Mouse (Mus musculus) adrenal gland, postnatal 4 days (tissue): Measurements from ENCODE around the gene Ppp4r2. TPM values are rescaled to one million over a fixed set of nuclear protein-coding genes. Genes with fewer than 3 reads are reported as not detected.
"Not testable (repeated sequence)": the region's sequence is repeated elsewhere in the genome, so short reads cannot be mapped to it uniquely, and the experiment has no call there.

ENCODE experiments used
- DNase-seq, 2 experiments: peaks; one replicate each; pipeline ENCODE4 v3.0.0; 2021 to 2022; ENCODE audit warnings: low spot score in 2 of 2, mixed read lengths in 2 of 2
- total RNA-seq, 2 experiments: library from RNA; stranded (reverse); gene quantifications; 2 replicates each; pipeline ENCODE4 v1.2.3; 2021

Ppp4r2 gene
- total RNA-seq, 2 experiments from 2014 or later = 69.7 to 74.9 TPM

GRCm38 (mm10) chr6:100829770-100830169 is 3.7 kb upstream of the Ppp4r2 start:
- no peak for DNase-seq

DNA sequence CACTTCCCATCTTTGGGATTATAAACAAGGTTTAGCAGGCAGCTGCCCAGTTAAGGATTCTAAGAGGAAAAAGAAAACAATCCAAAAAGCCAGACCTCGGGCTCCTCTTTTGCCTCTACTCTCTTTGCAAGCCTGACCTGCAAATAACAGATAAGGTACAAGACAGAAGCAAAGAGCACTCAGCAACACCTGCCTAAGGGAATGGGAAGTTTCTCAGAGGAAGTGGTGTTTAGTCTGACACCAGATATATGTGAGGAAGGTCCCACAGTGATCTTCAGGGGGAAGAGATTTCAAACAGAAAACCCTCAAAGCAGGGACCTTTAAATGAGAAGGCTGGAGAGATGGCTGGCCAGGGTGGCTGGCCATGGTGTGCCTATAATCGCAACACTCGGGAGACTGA is 2.2 kb upstream of the Ppp4r2 start:
- no peak for DNase-seq

GRCm38 (mm10) chr6:100831751-100832150 is 1.7 kb upstream of the Ppp4r2 start:
- DNase-seq = no peak

DNA sequence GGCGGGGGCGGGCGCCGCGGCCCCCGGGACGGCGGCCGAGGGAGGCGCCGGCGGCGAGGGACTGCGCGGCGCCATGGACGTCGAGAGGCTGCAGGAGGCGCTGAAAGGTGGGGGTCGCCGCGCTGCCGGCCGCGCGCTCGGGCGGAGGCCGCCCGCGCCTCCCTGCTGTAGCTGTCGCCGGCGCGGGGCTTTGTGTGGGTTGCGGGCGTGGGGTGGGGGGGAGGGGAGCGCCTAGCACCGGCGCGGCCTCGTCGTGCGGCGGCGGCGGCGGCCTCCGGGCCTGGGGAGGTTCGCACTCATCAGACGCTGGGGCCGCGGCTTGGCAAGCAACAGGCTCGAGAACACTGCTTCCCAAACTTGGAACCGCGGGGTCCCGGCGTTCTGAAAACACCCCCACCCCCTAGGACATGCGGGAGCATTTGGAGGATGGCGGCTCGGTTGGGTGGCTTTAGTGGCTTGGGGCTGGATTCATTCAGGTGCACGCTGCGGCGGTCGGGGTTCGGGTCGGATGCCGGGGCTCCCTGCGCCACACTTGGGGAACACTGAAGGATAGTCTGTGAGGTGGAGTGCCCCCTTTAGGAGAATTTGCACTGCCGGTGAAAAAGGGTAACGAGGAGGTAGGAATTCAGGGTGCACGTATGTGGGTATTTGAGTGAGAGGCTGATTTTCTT is 524 bp downstream of the Ppp4r2 start:
- peak; percentile 16 to 19 for DNase-seq

GRCm38 (mm10) chr6:100834489-100835160 is 1.2 kb downstream of the Ppp4r2 start:
- DNase-seq = no peak

DNA sequence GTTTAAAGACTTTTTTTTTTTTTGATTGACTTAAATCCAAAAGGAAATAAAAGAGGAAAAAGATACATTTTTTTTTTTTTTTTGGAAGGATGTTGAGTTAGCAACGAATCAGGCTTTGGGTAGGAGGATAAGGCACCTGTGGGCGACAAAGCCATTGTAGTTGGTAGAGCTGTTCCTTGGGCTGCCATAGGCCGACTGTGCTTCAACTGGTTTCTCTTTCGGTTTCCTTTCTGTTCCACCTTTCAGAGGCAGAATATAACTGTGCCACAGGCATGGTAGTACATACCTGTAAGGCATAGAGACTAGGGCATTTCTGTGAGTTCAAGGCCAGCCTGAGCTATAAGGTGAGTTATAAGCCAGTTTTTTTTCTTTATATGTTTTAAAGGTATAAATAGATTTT is 11.6 kb downstream of the Ppp4r2 start:
- no peak for DNase-seq

DNA sequence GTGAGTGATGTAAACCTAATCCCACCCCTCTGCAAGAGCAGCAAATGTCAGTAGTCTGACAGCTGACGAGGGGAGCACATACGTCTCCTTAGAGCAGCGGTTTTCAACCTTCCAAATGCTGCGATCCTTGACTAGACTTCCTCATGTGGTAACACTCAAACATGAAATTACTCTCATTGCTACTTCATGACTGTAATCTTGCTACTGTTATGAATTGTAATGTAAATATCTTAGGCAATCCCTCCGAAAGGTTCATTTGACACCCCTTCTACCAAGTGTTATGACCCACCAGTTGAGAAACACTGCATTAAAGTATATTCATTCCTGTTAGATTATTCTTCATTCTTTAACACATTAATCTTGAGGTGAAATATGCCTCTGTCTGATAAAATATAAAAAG is 13.8 kb downstream of the Ppp4r2 start:
- DNase-seq = no peak

DNA sequence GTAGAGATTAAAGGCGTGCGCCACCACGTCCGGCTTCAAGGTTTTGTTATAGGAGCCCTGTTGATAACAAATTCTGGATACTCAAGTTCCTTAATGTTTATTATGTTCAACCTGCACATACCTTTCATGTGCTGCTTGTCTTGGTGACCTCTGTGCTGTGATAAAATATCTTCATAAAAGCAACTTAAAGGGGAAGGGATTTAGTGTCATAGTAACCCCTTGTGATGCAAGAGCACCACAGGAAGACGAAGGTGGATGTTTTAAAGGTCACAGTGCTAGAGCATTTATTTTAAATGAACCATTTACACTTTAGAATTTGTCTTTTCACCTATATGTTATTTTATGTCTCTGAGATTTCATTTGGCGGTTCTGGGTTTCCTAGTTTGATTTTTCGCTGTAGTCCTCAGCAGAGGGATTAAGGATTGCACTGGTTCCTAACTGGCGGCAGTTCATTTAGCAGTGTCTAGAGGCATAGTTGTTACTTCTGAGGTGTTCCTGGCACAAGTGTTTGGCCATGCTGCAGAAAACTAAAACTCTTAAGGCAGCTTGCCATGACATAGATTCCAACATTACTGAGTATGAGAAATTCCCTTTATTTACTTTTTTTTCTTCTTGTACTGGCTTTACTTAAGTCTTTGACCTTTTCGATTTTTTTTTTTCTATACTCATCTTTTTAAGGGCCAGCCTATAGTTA is 15.4 kb downstream of the Ppp4r2 start:
- no peak for DNase-seq

DNA sequence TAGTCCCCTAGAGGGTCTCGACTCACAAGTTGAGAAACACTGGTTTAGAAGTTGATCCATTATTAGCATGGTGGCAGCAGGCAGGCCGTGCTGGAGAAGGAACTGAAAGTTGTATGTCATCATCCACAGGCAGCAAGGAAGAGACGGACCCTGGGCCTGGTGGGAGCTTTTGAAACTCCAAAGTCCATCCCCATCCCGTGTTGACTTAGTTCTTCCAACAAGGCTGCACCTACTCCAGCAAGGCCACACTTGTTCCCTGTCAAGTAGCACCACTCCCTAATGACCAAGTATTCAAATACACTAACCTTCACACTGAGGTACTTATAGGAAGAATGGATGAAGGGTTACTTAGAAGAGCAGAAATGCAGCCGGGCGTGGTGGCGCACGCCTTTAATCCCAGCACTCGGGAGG is 17.3 kb downstream of the Ppp4r2 start:
- no peak for DNase-seq

DNA sequence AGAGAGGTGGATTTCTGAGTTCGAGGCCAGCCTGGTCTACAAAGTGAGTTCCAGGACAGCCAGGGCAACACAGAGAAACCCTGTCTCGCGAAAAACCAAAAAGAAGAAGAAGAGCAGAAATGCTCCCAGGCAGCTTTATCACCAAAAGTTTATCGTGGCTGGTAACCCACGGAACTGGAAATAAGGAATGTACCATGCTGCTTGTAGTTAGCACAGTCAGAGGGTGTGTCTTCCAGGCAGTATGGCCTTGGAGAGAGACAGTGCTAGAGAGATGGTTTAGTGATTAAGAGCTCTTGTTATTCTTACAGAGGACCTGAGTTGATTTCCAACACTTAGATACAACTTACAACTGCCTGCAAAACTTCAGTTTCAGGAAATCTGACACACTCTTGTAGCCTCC is 17.7 kb downstream of the Ppp4r2 start:
- DNase-seq = no peak

DNA sequence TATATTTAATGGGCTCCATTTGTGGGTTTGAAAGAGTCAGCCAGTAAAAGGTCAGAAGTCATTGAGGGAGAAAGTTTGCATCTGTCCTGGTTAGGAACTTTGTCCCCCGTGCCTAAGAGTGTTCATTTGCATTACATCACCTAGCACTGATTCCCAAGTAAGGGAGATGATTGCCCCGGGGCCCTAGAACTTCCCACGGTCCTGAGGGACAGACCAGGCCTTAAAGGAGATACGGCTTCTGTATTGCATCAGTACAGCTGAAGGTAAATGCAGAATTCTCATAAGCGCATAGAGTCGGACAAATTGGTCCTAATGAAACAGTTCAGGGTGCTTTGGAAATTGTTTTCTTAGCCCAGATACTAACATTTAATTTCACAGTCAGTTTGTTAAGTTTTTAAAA is 31.9 kb downstream of the Ppp4r2 start:
- no peak for DNase-seq

DNA sequence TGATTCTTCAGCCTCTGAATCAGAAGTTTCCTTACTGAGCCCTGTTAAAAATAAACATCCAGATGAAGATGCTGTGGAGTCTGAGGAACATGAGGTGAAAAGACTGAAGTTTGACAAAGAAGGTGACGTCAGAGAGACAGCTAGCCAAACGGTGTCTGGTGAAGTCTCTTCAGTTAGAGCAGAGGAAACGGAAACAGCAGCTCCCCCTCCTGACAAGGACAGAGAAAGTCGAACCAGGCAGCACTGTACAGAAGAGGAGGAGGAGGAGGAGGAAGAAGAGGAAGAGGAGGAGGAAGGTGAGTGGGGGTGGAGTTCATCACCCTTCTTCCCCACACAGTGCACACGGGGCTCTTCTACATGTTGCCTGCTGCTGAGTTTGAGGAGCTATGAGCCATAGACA is 32.4 kb downstream of the Ppp4r2 start:
- DNase-seq = not testable (repeated sequence)

GRCm38 (mm10) chr6:100866246-100866645 is 32.8 kb downstream of the Ppp4r2 start:
- not testable (repeated sequence) for DNase-seq

- no peak for DNase-seq
Observed at GRCm38 (mm10) chr6:100868863-100869262, 35.4 kb downstream of the Ppp4r2 start.

- DNase-seq = no peak
Observed at GRCm38 (mm10) chr6:100869909-100870308, 36.5 kb downstream of the Ppp4r2 start.

- DNase-seq = no peak
Observed at GRCm38 (mm10) chr6:100873191-100873590, 39.8 kb downstream of the Ppp4r2 start.

DNA sequence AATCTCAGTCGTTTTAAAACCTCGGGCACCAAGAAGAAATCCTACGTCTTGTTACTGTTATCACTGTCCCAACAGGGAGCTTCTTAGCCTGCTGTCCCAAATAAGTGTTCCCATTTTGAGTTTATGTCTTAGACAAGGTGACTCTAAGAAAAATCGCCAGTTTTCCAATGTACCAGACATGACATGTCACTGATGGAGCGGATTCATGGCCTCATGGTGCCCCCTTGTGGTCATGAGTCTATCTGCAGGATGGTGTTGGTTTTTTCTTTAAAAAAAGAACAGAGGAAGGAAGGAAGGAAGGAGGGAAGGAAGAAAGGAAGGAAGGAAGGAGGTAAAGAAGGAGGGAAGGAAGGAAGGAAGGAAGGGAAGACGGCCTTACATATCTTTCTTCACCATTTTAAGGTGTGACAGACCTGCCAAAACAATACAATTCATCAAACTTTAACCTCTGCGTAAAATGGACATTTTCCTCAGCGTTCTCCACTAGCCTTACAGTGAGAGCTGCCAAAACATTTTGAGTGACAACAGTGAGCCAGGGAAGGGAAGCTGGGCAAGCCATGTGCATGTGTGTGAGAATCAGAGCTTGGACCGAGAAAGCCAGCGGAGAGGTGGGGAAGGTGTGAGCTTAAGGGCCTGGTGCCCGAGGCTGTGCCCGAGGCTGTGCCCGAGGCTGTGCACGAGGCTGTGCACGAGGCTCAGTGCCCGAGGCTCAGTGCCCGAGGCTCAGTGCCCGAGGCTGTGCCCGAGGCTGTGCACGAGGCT is 42.6 kb downstream of the Ppp4r2 start:
- DNase-seq = peak in 1 of 2 experiments; percentile 33

DNA sequence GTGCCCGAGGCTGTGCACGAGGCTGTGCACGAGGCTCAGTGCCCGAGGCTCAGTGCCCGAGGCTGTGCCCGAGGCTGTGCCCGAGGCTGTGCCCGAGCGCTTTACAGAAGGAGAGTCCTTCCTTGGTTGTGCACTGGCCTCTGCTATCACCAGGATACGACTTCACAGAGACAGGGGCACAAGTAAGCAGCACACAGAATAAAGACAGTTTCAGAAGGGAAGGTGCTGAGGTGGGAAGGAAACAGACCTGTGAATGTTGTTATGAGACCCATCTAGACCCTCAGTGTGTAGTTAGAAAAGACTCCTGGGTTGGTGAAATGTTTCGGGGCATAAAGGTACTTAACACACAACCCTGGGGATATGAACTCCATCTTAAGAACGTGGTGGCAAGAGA is 43.2 kb downstream of the Ppp4r2 start:
- no peak for DNase-seq

DNA sequence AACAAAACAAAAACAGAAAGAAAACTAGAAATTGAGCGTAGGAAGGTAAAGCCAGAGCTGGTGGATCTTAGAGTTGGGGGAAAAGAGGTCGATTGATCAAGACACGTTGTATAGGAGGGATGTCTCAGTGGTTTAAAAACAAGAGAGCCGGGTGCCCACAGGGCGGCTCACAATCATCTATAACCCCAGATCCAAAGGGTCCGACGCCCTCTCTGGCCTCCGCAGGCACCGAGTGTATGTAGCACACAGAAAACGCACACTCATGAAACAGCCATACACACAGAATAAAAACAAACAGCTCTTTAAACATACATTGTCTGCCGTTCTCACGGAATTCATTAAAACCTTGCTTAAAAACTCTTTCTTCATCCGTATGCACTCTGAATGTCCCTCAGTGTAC is 45.1 kb downstream of the Ppp4r2 start:
- DNase-seq = no peak

DNA sequence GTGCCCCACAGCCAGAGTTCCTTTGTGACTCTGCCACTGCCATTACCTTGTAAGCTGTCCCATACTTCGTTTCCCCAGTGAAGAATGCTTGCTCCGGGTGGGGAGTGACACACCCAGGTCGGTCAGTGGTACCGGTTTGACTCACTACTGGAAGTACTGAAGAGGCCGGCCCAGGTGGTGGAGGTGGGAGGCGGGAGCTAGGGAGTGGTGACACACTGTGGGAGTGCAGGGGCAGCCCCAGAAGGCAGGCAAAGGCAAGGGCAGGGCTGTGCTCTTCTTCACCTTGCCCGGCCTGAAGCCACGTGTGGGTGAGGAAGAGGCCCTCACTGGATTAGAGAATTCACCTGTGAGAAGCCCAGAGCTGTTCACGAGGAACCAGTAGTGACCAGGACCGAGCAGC is 46.2 kb downstream of the Ppp4r2 start:
- no peak for DNase-seq

DNA sequence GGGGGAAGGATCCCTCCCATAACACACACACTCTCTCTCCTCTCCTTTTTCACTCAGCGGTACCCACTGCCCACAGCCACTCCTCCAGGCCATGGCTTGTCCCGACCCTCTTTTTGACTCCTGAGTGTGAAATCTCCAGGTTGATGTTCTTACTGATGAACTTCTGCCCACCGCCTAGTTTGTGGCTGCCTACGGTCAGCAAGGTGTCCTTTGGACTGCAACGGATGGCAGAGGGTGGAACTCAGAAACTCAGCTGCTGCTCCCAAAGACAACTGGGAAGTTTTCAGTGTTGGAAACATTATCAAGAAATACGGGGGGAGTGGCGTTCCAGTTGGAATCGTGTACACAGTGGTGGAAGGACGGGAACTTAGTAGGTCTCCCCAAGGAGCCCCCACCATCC is 48.2 kb downstream of the Ppp4r2 start:
- DNase-seq = no peak
